Mouse (Mus musculus): ENCODE measurements at regions not wholly inside any gene's neighbourhood (a gene's known extent, or its start where the extent isn't known, plus 50 kb on each side); places are given as distances from the start of the nearest gene placed in this dataset.
"Not testable (repeated sequence)": the region's sequence is repeated elsewhere in the genome, so short reads cannot be mapped to it uniquely, and the experiment has no call there.

DNA sequence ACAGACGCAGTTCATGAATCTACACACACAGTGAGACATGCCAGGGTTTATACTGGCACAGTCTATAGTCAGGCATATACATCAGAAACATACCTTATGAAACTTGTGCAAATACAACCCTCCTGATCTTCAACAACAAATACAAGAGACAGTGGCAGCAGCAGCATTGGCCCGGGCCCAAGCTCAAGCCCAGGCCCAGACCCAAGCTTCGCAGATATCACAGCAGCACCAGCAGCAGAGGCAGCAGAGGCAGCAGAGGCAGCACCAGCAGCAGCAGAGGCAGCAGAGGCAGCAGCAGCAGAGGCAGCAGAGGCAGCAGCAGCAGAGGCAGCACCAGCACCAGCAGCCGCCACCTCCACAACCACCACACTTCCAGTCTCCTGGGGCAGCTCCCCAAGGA, 80.0 kb downstream of the Samd9l start:
- DNase-seq, result no peak

DNA sequence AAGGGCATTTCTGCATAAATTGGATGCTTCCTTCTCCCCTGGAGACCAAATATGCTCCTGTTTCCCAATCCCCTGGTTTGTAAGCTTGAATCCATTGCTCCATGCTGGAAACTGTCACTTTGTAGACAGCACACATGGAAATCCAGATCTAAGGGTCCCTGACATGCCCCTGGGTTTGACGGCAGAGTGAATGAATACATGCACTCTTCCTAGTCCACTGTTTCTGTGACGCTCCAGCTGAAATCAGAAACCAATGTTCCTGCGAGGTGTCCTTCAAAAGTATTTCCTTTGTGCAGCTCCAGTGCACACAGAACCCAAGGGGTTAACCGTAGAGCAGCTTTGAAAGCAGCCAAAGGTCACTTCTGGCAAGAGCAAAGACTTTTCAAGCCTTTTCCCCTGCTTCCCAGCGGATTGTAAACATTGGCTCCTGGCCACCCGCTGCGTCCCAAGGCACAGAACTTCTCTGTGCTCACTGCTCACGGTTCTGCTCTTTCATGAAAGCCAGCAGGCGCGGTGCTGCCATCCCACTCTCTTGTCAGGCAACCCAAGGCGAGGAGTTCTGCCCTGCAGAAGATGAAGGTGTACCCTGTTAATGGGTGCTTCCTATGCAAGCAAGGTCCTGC, 91.7 kb downstream of the Samd9l start:
- DNase-seq, result peak; percentile 10

DNA sequence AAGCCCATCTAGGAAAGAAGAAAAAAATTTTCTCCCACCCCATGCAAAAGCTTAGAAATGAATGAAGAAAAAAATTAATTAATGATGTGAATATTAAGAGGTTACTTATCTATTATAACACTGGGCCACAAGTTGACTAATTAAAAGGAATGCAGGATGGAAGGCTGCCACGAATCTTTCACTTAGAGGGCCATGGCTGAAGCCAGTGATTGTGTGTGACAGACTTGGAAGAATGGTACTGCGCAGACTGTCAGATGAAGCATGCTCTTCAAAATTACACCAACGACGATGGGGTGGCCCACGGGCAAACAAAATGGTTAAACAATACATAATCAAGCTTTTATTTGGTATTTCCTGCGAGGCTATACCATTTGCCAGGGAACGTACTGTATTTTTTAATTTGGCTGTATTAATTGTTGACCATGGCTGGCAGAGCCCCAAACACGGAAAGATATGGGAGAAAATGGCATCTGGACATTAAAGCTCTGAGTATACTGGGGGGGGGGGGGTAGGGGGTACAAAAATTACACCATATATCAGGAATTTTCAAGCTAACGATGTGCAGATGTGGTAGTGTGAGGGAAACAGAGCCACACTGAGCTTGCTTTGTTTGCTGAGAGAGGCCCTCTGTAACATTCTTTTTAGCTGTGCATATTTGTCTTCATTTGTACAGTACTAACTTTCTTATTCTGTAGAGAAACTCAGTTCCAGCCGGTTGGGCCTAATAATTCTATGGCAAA, 94.3 kb downstream of the Samd9l start:
- DNase-seq, result not testable (repeated sequence)

DNA sequence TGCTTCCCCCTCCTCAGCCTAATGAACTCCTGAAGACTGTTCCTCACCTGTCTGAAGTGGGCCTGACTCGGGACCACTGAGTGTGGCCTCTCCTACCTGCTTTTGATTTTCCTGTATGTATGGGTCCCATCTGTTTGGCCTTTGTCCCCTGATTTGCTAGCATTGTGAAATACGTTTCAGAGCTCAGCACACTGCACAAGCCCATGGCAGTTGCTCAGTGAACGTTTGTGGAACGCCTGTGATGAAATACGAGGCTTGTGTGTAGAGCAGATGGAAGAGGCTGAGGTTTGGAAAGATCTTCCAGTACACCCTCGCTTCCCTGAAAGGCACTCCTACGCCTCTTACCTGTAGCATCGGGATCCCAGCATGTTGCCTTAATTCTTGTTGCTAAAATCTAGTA, 106.1 kb downstream of the Samd9l start:
- DNase-seq, result not testable (repeated sequence)

DNA sequence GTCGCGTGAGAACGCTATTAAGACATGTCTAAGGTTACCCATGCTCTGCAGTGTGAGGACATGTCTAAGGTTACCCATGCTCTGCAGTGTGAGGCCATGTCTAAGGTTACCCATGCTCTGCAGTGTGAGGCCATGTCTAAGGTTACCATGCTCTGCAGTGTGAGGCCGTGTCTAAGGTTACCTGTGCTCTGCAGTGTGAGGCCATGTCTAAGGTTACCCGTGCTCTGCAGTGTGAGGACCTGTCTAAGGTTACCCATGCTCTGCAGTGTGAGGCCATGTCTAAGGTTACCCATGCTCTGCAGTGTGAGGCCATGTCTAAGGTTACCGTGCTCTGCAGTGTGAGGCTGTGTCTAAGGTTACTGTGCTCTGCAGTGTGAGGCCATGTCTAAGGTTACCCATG, 107.4 kb downstream of the Samd9l start:
- DNase-seq, result not testable (repeated sequence)

DNA sequence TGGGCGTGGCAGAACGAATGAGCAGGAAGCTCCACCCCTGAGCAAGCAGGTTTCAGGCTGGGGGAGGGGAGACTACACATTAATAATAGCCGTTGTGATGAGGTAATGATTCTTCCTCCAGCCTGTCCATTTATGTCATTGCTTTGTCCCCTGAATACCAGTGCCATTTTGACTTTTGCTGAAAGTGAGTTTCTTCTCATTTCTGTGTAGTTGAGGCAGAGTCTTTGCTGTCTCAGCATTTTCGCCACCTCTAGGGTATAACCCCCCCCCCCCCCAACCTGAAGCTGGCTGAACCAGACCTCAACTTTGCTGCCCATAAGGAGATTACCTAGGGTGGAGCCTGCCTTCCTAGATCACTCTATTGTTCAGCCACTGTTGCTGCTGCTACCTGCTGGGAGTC, 130.6 kb downstream of the Samd9l start:
- not testable (repeated sequence) for DNase-seq

DNA sequence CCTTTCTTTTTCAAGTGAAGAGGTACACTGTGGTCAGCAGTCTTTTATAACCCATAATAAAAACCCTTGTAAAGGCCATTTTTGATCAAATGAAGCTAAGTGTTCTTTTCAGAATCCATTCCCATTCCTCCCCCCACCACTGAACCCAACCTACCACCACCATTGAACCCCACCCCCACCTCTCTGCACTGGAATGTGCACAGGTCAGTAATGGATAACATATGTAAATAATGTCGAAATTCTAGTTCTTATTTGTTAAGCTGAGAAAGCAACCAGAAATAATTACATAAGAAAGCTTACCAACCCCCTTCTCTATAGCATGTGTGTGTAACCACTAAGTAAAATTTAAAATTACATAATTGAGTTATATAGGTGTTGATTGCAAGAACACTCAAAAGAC, 133.9 kb downstream of the Samd9l start:
- DNase-seq, result not testable (repeated sequence)
